Mouse (Mus musculus): ENCODE measurements around the gene Cd86. TPM values are rescaled to one million over a fixed set of nuclear protein-coding genes. Genes with fewer than 3 reads are reported as not detected.

Gene Cd86
- polyA plus RNA-seq, 1 experiment from 2014 or later = 0.68 TPM

- no peak overlapping the region for H3K9ac ChIP-seq
- no peaks in the 10 kb centered on the region for H3K9me3 ChIP-seq
- no peak overlapping the region for H3K4me2 ChIP-seq
- H3K4me1 ChIP-seq = no peaks in the 10 kb centered on the region
- no peak for ATAC-seq (ENCODE audit: low FRiP score)
- no peak overlapping the region for H3K4me3 ChIP-seq (replicated peaks)
- no peak overlapping the region for H3K27ac ChIP-seq
- no peaks in the 10 kb centered on the region for H3K27me3 ChIP-seq
- WGBS = 85% methylated on average over 8 of the region's 8 CpGs
- no peaks in the 10 kb centered on the region for H3K36me3 ChIP-seq (replicated peaks)
Measured at GRCm38 (mm10) chr16:36571942-36572341, 93.9 kb downstream of the Cd86 start.

- peaks cover 22% of the 10 kb centered on the region for H3K27me3 ChIP-seq
- H3K27ac ChIP-seq = no peak within 1 kb of the TSS
- 2% methylated on average over 36 of the region's 36 CpGs for WGBS
- H3K4me3 ChIP-seq (replicated peaks) = peak within 1 kb of the TSS; percentile 42
- peak; percentile 17; the same call in 1 of the 2 replicates for ATAC-seq (ENCODE audit: low FRiP score)
- peak within 1 kb of the TSS; percentile 33; the same call in 1 of the 2 replicates for H3K9ac ChIP-seq
- H3K4me1 ChIP-seq = peaks cover 10% of the 10 kb centered on the region
- no peaks in the 10 kb centered on the region for H3K36me3 ChIP-seq (replicated peaks)
- H3K4me2 ChIP-seq = peak within 1 kb of the TSS; percentile 90
- H3K9me3 ChIP-seq = no peaks in the 10 kb centered on the region
Measured at GRCm38 (mm10) chr16:36561386-36562338, 104.2 kb downstream of the Cd86 start, which contains the start of gene Casr. Casr (minus strand) TSS chr16:36562141.

GRCm38 (mm10) chr16:36559573-36559972 lies 106.3 kb downstream of the Cd86 start:
- ATAC-seq (ENCODE audit: low FRiP score) = no peak
- no peak overlapping the region for H3K4me2 ChIP-seq
- H3K9ac ChIP-seq = no peak overlapping the region
- H3K9me3 ChIP-seq = no peaks in the 10 kb centered on the region
- peaks cover 22% of the 10 kb centered on the region for H3K27me3 ChIP-seq
- H3K36me3 ChIP-seq (replicated peaks) = no peaks in the 10 kb centered on the region
- peaks cover 10% of the 10 kb centered on the region for H3K4me1 ChIP-seq
- 85% methylated on average over 6 of the region's 6 CpGs for WGBS
- no peak overlapping the region for H3K27ac ChIP-seq
- no peak overlapping the region for H3K4me3 ChIP-seq (replicated peaks)

- 86% methylated on average over 10 of the region's 10 CpGs for WGBS
- Histone ChIP-seq H3K36me3 (replicated peaks) (no peaks in the 10 kb centered on the region), H3K4me3 (replicated peaks) (no peak overlapping the region), H3K4me2 (no peak overlapping the region), H3K4me1 (no peaks in the 10 kb centered on the region), H3K27me3 (peaks cover 9% of the 10 kb centered on the region; the same call in 1 of the 2 replicates), H3K27ac (no peak overlapping the region), H3K9ac (no peak overlapping the region), H3K9me3 (0 out of 2 replicates have a peak, but pooled peaks cover 6% of the 10 kb centered on the region)
- ATAC-seq (ENCODE audit: low FRiP score) = no peak
Measured at GRCm38 (mm10) chr16:36555672-36556165, 110.2 kb downstream of the Cd86 start.

Other genes with a start within 250 kb of the Cd86 start
- gene Stfa3, start 210.7 kb downstream of the Cd86 start, polyA plus RNA-seq (2016; fragmentation: Nextera tagmentation; extraction: Ambion mirVana) = not detected in 2 replicates
- 0.18 and 0.22 TPM in 2 replicates for gene Casr, start 103.9 kb downstream of the Cd86 start, polyA plus RNA-seq (2016; fragmentation: Nextera tagmentation; extraction: Ambion mirVana)
- gene Ildr1, start 27.9 kb upstream of the Cd86 start, polyA plus RNA-seq (2016; fragmentation: Nextera tagmentation; extraction: Ambion mirVana) = 0.51 and 1.0 TPM in 2 replicates
- gene Slc15a2, start 118.9 kb upstream of the Cd86 start, polyA plus RNA-seq (2016; fragmentation: Nextera tagmentation; extraction: Ambion mirVana) = 4.1 and 4.9 TPM in 2 replicates
- 66.3 TPM in 2 replicates for gene Iqcb1, start 162.3 kb upstream of the Cd86 start, polyA plus RNA-seq (2016; fragmentation: Nextera tagmentation; extraction: Ambion mirVana)
- 0.59 and 0.98 TPM in 2 replicates for gene Eaf2, start 208.9 kb upstream of the Cd86 start, polyA plus RNA-seq (2016; fragmentation: Nextera tagmentation; extraction: Ambion mirVana)
- 74.7 and 91.1 TPM in 2 replicates for gene Golgb1, start 209.1 kb upstream of the Cd86 start, polyA plus RNA-seq (2016; fragmentation: Nextera tagmentation; extraction: Ambion mirVana)